Mouse (Mus musculus) cerebellum, adult 8-10 months (tissue): ENCODE measurements around the gene Bcl2l13.
"Not testable (repeated sequence)": the region's sequence is repeated elsewhere in the genome, so short reads cannot be mapped to it uniquely, and the experiment has no call there.

Experiments
- DNase-seq: peaks from one replicate; pipeline ENCODE4 v3.0.0; 2022

Bcl2l13 gene

GRCm38 (mm10) chr6:120830866-120831608 lies 5.0 kb upstream of the Bcl2l13 start:
- DNase-seq: no peak

- no peak for DNase-seq
Measured at GRCm38 (mm10) chr6:120832097-120832496, 3.9 kb upstream of the Bcl2l13 start.

GRCm38 (mm10) chr6:120834766-120835321 lies 1.2 kb upstream of the Bcl2l13 start:
- no peak for DNase-seq

- no peak for DNase-seq
Measured at GRCm38 (mm10) chr6:120836389-120837151, 558 bp downstream of the Bcl2l13 start.

- no peak for DNase-seq
Measured at GRCm38 (mm10) chr6:120837152-120837530, 1.1 kb downstream of the Bcl2l13 start.

- no peak for DNase-seq
Measured at GRCm38 (mm10) chr6:120840258-120840657, 4.2 kb downstream of the Bcl2l13 start.

- no peak for DNase-seq
Measured at GRCm38 (mm10) chr6:120841754-120842153, 5.7 kb downstream of the Bcl2l13 start.

GRCm38 (mm10) chr6:120850720-120851119 lies 14.7 kb downstream of the Bcl2l13 start:
- DNase-seq: not testable (repeated sequence)

- no peak for DNase-seq
Measured at GRCm38 (mm10) chr6:120854413-120854812, 18.4 kb downstream of the Bcl2l13 start.

GRCm38 (mm10) chr6:120858217-120858711 lies 22.3 kb downstream of the Bcl2l13 start:
- no peak for DNase-seq

GRCm38 (mm10) chr6:120860079-120860478 lies 24.1 kb downstream of the Bcl2l13 start:
- no peak for DNase-seq

- no peak for DNase-seq
Measured at GRCm38 (mm10) chr6:120866051-120866814, 30.2 kb downstream of the Bcl2l13 start.

- no peak for DNase-seq
Measured at GRCm38 (mm10) chr6:120868824-120869223, 32.8 kb downstream of the Bcl2l13 start.

- DNase-seq: no peak
Measured at GRCm38 (mm10) chr6:120871286-120871685, 35.3 kb downstream of the Bcl2l13 start.

- no peak for DNase-seq
Measured at GRCm38 (mm10) chr6:120873874-120874273, 37.9 kb downstream of the Bcl2l13 start.

- no peak for DNase-seq
Measured at GRCm38 (mm10) chr6:120879046-120879445, 43.0 kb downstream of the Bcl2l13 start.

GRCm38 (mm10) chr6:120884436-120884835 lies 48.4 kb downstream of the Bcl2l13 start:
- no peak for DNase-seq

GRCm38 (mm10) chr6:120886696-120887095 lies 50.7 kb downstream of the Bcl2l13 start:
- DNase-seq: no peak

GRCm38 (mm10) chr6:120894089-120894488 lies 58.1 kb downstream of the Bcl2l13 start:
- DNase-seq: no peak

- DNase-seq: no peak
Measured at GRCm38 (mm10) chr6:120894524-120894923, 58.5 kb downstream of the Bcl2l13 start.

- peak; percentile 30 for DNase-seq
Measured at GRCm38 (mm10) chr6:120898188-120898833, 62.3 kb downstream of the Bcl2l13 start.
